Mouse (Mus musculus): ENCODE measurements around the gene Trap1.
"Not testable (repeated sequence)": the region's sequence is repeated elsewhere in the genome, so short reads cannot be mapped to it uniquely, and the experiment has no call there.

Trap1 gene

GRCm38 (mm10) chr16:4077384-4078061 lies at the start of gene Trap1:
Gene Trap1 (minus strand): TSS chr16:4077827.
- peak; percentile 94 to 96 for DNase-seq (ENCODE audit: low spot score in 2 of 2)

- DNase-seq (ENCODE audit: low spot score in 2 of 2): no peak
Measured at GRCm38 (mm10) chr16:4117072-4117471, 39.4 kb upstream of the Trap1 start.

- DNase-seq (ENCODE audit: low spot score in 2 of 2): no peak
Measured at GRCm38 (mm10) chr16:4100374-4100773, 22.7 kb upstream of the Trap1 start.

- DNase-seq (ENCODE audit: low spot score in 2 of 2): no peak
Measured at GRCm38 (mm10) chr16:4097521-4097920, 19.9 kb upstream of the Trap1 start.

- no peak for DNase-seq (ENCODE audit: low spot score in 2 of 2)
Measured at GRCm38 (mm10) chr16:4096898-4097297, 19.3 kb upstream of the Trap1 start.

- no peak for DNase-seq (ENCODE audit: low spot score in 2 of 2)
Measured at GRCm38 (mm10) chr16:4096141-4096540, 18.5 kb upstream of the Trap1 start.

- DNase-seq (ENCODE audit: low spot score in 2 of 2): no peak
Measured at GRCm38 (mm10) chr16:4087214-4087913, 9.7 kb upstream of the Trap1 start.

GRCm38 (mm10) chr16:4085851-4086387 lies 8.3 kb upstream of the Trap1 start:
- DNase-seq (ENCODE audit: low spot score in 2 of 2): no peak

GRCm38 (mm10) chr16:4085051-4085450 lies 7.4 kb upstream of the Trap1 start:
- DNase-seq (ENCODE audit: low spot score in 2 of 2): no peak

- DNase-seq (ENCODE audit: low spot score in 2 of 2): not testable (repeated sequence)
Measured at GRCm38 (mm10) chr16:4080419-4080818, 2.8 kb upstream of the Trap1 start.

- DNase-seq (ENCODE audit: low spot score in 2 of 2): no peak
Measured at GRCm38 (mm10) chr16:4079656-4080055, 2.0 kb upstream of the Trap1 start.

GRCm38 (mm10) chr16:4078302-4078701 lies 675 bp upstream of the Trap1 start:
- not testable (repeated sequence) for DNase-seq (ENCODE audit: low spot score in 2 of 2)

- no peak for DNase-seq (ENCODE audit: low spot score in 2 of 2)
Measured at GRCm38 (mm10) chr16:4074836-4075235, 2.8 kb downstream of the Trap1 start.

- no peak for DNase-seq (ENCODE audit: low spot score in 2 of 2)
Measured at GRCm38 (mm10) chr16:4074297-4074696, 3.3 kb downstream of the Trap1 start.

- DNase-seq (ENCODE audit: low spot score in 2 of 2): peak; percentile 22 to 59
Measured at GRCm38 (mm10) chr16:4068588-4068987, 9.0 kb downstream of the Trap1 start.

GRCm38 (mm10) chr16:4064945-4065344 lies 12.7 kb downstream of the Trap1 start:
- DNase-seq (ENCODE audit: low spot score in 2 of 2): no peak

- no peak for DNase-seq (ENCODE audit: low spot score in 2 of 2)
Measured at GRCm38 (mm10) chr16:4053811-4054210, 23.8 kb downstream of the Trap1 start.

GRCm38 (mm10) chr16:4052601-4053000 lies 25.0 kb downstream of the Trap1 start:
- DNase-seq (ENCODE audit: low spot score in 2 of 2): no peak

- DNase-seq (ENCODE audit: low spot score in 2 of 2): no peak
Measured at GRCm38 (mm10) chr16:4045524-4045923, 32.1 kb downstream of the Trap1 start.

GRCm38 (mm10) chr16:4044093-4044492 lies 33.5 kb downstream of the Trap1 start:
- DNase-seq (ENCODE audit: low spot score in 2 of 2): no peak

GRCm38 (mm10) chr16:4041646-4042045 lies 36.0 kb downstream of the Trap1 start:
- no peak for DNase-seq (ENCODE audit: low spot score in 2 of 2)

GRCm38 (mm10) chr16:4040206-4040605 lies 37.4 kb downstream of the Trap1 start:
- DNase-seq (ENCODE audit: low spot score in 2 of 2): no peak

- no peak for DNase-seq (ENCODE audit: low spot score in 2 of 2)
Measured at GRCm38 (mm10) chr16:4037690-4038089, 39.9 kb downstream of the Trap1 start.
